Mouse (Mus musculus) liver (tissue): ENCODE results near the gene Rasgrf2.

ENCODE experiments used
- DNase-seq: peaks from one replicate; pipeline ENCODE4 v3.0.0-alpha.2; 2020; ENCODE audit warnings: mixed read lengths

The Rasgrf2 gene

DNA sequence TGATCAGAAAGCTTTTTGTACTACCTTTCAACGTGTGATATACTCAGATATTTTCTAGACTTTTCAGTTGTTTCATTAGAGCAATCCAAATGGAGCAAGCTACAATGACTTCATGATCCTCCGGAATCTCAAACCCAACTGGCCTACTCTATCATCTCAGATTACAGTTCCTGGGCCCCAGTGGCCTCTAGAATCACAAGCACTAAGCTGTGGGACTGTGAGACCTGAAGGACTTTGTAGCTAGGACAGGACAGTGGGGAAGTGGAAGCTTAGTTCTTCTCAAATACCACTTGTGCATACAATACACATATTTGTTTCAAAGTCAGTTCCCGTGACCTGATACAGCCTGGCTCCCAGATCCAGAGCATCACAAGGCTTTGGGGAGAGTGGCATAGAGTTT, 253.5 kb downstream of the Rasgrf2 start:
- DNase-seq: no peak

GRCm38 (mm10) chr13:91877350-91877749, 254.1 kb downstream of the Rasgrf2 start:
- no peak for DNase-seq

GRCm38 (mm10) chr13:91876741-91877349, 254.6 kb downstream of the Rasgrf2 start, which contains the start of gene Ckmt2:
Gene Ckmt2 (minus strand): TSS chr13:91876885.
- no peak for DNase-seq

DNA sequence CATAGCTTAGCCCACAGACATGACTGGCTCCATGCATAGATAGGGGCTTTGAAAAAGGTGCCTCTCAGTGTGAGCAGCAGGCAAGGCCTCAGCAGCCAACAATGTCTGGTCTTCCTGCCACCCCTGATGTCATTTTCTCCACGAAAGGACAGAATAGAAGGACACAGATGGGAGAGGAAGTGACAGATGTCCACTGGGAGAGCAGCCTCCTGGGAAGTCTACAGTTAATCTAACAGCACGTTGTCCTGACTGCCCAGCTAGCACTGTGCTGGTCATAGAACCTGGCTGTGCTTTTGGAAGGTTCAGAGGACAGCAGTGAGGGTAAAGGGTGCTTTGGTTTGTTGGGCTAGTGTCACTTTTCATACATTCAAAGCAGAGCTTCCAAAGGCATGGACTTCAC, 255.9 kb downstream of the Rasgrf2 start:
- no peak for DNase-seq

GRCm38 (mm10) chr13:91874565-91874964, 256.9 kb downstream of the Rasgrf2 start:
- no peak for DNase-seq

DNA sequence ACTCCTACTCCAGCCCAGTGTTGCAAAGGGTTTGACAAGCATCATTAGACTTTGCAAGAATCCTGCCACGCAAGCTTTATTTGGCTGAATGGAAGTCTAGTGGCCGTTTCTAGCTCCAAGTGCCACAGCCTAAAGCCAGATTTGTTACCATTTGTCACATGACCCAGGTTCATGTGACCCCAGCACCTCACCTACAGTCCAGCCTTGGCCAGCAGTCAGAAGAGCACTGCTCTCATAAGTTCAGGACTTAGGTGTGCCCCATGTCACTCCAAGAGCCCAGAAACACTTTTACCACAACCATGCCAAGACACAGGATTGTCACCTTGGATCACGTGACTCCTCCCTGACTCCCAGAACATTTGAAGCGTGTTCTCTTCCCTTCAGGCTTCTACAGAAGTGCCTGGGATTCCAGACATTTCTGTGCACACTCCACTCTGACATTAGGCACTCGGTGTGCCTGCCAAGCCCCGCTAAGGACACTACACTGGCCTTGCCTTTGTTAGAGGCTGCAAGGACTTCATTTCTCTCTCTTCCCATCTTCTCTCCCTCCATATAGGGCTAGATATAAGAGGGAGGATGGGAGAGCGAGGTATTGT, 257.6 kb downstream of the Rasgrf2 start:
- no peak for DNase-seq

GRCm38 (mm10) chr13:91868577-91868976, 262.9 kb downstream of the Rasgrf2 start:
- no peak for DNase-seq

DNA sequence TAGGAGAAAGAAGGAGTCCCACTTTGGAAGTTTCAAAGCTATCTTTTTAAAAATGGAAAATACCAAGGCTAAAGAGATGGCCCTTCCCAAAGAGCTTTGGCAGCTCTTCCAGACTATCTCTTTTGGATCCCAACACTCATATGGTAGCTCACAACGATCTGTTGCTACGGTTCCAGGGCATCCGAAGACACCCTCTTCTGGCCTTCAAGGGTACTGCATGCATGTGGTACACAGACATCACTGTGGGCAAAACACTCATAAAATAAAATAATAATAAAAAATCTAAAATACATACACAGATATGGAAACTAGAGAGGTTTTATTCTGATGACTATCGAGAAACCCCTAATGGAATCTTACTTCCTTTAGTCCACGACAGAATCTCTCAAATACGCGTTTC, 272.6 kb downstream of the Rasgrf2 start:
- DNase-seq: no peak

DNA sequence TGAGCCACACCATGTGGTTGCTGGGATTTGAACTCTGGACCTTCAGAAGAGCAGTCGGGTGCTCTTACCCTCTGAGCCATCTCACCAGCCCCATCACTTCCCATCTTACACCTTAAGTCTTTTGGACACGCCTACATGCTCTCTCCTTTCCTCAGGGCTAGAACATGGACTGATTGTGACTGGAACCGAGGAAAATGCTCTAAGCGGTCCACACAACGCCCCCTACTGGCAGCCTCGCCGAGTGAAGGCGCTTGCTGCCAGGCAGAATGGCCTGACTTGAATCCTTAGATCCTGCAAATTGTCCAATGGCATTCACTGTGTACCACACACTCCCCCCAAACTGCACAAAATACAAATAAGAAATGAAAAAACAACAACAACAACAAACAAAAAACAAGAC, 274.0 kb downstream of the Rasgrf2 start:
- DNase-seq: no peak

- DNase-seq: no peak
These were observed 277.0 kb downstream of the Rasgrf2 start for GRCm38 (mm10) chr13:91854412-91854811.
